Mouse (Mus musculus) forelimb bud, embryonic 11.5 days (tissue): ENCODE measurements around the gene Gm49405.

Experiments used
- DNase-seq: peaks from one replicate; pipeline ENCODE4 v3.0.0-alpha.2; 2012; ENCODE audit warnings: low read depth, low spot score

Gm49405 gene

DNA sequence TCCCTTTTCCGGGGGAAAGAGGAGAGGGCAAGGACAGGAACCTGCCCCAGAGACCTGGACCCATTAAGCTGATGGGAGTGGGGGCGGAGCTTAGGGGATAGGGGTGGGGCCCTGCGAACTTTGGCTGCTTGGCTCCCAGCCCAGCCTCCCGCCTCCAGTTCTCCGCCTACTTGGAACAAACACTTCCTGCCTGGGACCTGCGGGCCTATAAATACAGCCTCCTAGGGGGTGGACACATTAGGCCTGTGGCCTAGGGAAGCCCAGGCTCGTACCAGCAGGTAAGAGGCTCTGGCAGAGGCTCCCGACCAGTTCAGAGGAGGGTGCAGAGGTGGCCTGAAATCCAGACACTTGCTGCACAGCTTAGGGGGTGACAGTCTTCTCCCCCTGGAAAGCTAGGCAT, 14.1 kb upstream of the Gm49405 start, which contains the start of gene Acy3:
Gene Acy3, plus strand, starts transcription at position 237 of the 400 bp plus-strand sequence.
- peak; percentile 35 for DNase-seq

DNA sequence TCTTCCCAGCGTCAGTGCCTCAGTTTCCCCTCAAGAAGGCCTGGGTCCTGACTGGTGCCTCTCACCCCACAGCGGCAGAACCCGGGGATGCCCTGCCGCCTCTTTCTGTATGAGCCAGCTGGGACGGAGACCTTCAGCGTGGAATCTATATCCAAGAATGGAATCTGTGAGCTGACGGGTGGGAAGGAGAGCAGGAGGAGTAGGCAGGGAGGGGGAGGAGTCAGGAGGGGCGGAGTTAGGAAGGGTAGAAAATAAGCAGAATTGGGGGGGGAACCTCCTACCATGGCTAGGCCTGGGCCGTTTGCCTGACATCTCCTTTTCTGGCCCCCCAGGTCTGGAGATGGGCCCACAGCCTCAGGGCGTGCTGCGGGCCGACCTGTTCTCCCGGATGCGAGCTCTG, 12.4 kb upstream of the Gm49405 start:
- no peak for DNase-seq

DNA sequence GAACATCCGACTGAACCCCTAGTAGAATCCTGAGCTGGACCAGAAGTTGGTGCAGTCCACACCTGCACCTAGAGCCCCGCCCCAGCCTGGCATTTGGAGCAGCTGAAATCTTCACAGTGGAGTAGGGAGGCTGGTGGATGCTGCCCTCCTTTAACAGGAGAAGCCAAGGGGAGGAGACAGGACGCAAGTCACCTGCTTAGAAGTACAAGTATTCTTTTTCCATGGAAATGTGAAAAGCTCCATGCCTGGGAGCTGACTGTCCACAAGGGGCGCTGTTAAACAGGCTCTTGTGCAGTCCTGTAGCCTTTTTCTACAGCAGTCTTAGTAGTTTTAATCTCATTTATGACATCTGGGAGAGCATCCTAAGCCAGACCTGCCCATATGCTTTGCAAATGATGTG, 11.7 kb upstream of the Gm49405 start:
- DNase-seq, result no peak

DNA sequence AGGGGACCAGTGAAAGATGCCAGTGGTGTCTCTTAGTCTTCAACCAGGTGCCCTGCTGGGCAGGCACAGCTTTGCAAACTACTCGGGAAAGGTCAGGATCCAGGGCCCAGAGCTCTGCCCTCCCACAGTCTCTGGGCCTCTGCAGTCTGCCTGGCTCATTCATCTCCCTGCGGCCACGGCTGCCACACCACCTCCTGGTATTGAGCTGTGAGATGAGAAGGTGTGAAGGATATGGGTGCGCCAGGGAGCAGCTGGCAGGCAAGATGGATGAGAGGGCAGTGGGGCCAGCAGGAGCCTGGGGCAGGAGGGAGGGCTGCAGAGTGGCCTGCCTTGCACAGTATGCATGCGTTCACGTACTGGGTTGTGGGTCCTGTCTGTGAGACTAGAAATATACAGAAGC, 9.6 kb upstream of the Gm49405 start:
- DNase-seq, result no peak

DNA sequence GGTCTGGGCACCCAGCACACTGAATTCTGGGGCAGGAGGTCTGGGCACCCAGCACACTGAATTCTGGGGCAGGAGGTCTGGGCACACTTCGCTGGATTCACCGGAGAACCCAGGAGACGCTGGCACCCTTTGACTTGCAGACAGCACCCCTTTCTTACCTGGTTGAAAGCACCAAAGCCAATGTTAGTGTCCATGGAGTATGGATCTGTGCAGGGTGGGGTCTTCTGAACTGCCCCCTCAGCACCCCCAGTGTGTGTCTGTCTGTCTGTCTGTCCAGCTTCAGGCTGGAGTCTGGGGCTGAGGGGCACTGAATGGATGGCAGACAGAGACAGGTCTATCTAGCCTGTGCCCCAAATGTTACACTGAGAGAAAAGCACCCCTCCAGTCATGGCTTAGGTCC, 8.9 kb upstream of the Gm49405 start:
- no peak for DNase-seq

DNA sequence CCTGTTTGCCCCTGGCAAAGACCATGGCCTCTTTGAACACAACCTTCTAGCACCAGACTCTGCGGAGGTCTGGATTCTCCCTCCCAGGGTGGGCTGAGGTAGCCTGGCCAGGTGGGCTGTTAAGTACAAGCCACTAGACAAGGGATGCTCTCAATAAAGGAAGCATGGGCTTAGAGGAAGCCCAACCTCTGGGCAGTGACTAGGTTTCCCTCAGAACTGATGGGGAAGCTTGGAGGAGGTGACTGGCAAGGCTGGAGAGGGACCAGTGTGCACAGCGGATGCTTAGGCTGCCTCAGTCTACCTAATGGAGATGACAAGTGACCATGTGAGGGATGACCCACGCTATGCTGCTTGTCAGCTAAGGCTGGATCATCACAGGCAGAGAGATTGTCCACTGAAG, 8.5 kb upstream of the Gm49405 start:
- no peak for DNase-seq

DNA sequence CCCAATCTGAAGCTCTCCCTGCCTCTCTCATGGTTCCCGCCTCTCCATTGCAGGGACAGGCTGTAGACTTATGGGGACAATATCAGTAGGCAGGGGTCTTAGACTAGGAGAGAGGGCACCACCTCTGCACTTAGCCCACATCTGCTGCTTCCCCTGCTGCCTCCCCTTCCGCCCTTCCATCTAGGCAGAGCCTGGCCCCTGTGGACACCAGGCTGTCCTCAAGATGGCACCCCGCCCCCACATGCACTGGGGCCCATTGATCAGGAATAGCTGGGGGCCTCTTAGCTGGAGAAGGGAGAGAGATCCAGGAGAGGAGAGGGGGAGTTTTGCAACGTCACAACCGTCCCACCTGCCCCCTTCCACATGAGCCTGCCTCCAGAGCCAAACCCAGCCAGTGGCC, 8.0 kb upstream of the Gm49405 start, which contains the start of gene Tbx10:
Gene Tbx10, plus strand, starts transcription at position 337 of the 400 bp plus-strand sequence.
- no peak for DNase-seq

DNA sequence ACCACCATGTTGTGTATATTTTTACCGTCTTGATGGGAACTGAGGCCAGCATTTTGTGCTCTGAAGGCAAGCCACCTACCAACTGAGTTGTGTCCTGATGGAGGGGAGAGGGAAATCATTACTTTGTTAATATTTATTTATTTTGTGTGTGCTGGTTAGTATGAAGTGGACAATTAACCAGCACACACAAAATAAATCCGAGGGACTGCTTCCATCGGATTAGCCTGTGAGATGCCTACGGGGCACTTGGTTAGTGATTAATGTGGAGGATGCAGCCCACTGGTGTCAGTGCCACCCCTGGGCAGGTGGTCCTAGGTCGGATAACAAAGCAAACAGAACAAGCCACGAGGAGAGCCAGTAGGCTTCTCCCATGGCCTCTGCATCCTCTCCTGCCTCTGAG, 5.5 kb upstream of the Gm49405 start:
- DNase-seq, result no peak

DNA sequence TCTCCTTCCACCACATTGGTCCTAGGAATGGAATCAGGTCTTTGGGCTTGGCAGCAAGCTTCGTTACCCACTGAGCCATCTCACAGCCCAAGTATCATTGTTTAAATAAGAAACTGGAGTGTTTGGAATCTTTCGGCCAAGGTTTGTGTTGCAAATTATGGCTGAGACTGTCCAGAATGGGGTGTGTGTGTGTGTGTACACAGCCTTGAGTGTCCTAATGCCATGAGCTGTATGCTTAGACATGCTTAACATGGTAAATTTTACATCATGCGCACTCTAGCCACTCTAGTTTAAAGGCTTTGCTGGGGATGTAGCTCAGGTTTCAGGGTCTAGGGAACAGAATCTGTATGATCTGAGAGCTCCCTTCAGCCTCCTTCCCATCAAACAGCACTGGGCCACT, 4.9 kb upstream of the Gm49405 start:
- DNase-seq, result no peak

DNA sequence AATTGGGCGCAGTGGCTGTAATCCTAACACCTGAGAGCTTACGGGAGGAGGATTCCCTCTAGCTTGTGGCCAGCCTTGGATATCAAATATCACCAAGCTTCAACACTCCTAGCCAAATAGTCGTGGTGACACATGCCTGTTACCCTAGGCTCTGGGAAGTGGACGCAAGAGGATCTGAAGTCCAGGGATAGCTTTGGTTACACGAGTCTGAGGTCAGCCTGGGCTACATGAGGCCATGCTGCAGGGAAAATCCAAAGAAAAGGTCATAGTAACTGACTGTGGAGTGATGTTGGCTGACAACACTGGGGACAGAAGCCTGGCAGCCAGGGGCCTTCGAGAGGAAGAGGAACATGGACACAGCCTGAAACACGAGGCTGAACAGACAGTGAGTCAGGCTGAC, 4.3 kb upstream of the Gm49405 start:
- no peak for DNase-seq

DNA sequence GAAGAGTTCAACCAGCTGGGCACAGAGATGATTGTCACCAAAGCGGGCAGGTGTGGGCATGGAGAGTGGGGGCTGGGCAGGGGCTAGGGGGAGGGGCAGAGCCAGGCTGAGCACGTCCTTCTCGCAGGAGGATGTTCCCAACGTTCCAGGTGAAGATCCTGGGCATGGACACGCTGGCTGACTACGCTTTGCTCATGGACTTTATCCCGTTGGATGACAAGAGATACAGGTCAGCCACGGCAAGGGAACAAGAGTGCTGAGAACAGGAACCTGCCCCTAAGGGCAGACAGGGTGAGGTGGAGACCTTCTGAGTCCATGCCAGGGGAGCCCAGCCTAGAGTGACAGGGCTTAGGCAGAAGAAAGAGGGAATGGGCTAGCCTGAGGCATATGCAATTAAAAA, 3.7 kb upstream of the Gm49405 start:
- no peak for DNase-seq

DNA sequence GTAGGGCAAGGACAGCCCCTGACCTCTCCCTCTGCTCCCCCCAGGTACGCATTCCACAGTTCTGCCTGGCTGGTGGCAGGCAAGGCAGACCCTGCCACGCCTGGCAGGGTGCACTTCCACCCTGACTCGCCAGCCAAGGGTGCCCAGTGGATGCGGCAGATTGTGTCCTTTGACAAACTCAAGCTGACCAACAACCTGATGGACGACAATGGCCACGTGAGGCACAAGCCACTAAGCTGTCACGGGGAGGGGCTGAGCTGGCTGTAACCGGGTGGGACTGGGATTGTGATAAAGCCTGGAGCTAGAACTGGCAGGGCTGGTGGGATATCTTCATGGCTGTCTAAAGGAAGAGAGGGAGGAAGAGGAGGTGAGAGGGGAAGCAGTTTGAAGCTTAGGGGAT, 3.2 kb upstream of the Gm49405 start:
- DNase-seq, result no peak

DNA sequence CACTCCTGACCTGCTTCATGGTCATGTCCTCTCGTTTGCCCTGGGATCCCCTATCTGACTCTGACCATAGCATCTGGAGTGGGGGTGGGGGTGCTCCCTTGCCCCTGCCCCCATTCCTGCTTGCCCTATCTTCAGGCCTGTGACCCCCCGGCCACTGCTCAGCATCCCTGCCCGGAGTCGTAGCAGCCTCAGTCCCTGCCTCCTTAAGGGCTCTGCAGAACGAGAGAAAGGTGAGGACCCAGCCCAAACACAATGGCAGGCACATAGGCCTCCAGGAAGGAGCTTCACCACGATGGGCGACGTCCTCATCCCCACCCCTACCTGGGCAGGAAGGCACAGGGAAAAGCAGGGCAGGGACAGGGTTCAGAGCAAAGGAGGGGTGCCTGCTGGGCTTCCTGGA, 2.1 kb upstream of the Gm49405 start:
- DNase-seq, result no peak

DNA sequence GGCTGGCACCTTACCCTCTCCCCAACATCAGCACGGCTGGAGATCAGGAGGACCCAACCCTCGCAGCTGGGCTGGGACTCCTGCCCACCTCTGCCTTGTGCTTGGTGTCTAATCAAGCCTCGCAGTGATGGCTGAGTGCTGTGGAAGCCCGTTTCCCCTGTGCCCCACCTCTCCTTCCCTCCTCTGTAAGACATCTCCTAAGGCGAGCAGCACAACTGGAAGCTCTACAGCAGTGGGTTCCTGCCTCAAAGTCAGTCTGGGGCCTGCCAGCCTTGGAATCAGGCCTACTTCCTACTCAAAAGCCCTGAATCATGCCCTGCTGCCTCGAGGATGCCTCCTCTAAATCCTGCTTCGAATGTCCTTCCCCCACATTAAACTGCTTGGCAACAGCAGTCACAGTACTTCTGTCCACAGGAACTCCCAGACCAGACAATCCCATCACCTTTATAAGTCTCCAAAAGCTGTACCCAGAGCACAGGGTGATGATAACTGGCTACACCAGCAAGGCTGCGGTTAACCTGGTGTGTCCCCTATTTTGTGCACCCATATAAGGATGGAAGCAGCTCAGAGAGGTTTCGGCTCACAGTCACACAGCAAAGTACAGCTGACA, 1.2 kb upstream of the Gm49405 start:
- no peak for DNase-seq

DNA sequence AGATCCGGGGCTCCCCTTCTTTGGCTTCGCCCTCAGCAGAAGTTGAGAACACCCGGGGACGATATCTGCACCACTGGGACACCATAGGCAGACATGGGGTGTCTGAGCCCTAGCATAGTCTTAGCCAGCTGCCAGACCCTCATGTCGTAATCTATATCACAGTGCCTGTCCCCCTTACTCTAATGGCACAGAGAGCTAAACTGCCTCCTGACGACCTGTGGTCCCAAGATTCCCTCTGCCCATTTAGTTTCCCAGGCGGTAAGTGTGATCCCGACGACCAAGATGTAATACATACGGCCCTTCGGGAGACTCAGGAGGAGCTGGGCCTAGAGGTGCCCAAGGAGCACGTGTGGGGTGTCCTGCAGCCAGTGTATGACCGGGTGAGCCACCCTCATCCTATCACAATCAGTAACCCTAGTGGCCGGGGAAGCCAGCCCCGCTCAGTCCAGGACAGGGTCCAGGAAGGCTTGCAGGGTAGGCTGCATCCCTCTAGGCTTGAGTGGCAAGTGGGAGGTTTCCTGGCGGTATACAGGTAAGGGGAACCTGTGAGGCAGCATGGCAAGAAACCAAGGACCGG, 611 bp downstream of the Gm49405 start:
- no peak for DNase-seq

DNA sequence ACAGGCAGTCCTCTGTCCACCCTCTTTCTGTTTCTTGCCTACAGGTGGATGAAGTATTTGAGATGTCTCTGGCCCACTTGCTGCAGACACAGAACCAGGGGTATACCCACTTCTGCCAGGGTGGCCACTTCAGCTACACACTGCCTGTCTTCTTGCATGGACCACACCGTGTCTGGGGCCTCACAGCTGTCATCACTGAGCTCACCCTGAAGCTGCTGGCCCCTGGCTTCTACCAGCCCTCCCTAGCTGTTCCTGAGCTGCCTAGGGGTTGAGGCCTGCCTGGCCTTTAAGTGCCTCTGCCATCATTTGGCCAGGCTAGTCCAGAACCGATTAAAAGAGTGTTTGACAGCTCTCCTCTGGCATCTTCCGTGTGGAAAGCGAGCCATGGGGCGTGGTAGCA, 1.3 kb downstream of the Gm49405 start:
- no peak for DNase-seq

DNA sequence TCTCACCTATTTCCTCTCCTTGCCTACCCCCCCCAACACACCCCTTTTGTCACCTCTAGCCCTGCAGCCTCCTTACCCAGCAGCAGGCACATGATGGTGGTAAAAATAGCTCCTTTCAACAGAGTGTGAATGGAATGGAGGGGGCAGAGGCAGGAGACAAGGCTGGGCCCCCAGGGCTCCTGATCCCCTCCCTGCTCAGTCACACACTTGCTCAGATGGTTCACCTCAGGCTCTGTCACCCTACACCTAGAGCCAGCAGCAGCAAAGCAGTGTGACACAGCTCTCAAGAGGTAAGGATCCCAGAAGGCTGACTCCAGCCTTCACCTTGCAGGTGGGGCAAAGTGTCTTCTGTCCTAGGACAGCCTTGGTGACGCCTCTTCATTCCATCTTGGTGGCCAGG, 2.7 kb downstream of the Gm49405 start, which contains the start of gene Doc2g:
Gene Doc2g, plus strand, starts transcription at position 202 of the 400 bp plus-strand sequence.
- DNase-seq, result no peak

DNA sequence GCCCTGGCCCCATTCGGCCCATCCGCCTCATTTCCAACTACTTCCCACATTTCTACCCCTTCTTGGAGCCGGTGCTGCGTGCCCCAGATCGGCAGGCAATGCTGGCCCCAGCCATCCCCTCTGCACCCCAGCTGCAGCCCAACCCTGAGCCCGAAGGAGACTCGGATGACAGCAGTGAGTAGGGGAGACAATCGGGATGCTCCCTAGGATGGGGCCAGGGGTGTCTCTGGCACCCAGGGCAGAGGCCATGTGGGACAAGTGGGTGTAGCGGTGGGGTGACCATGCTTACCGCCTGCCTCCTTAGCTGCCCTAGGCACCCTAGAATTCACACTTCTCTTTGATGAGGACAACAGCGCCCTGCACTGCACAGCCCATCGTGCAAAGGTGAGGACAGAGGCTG, 3.2 kb downstream of the Gm49405 start:
- DNase-seq, result no peak

DNA sequence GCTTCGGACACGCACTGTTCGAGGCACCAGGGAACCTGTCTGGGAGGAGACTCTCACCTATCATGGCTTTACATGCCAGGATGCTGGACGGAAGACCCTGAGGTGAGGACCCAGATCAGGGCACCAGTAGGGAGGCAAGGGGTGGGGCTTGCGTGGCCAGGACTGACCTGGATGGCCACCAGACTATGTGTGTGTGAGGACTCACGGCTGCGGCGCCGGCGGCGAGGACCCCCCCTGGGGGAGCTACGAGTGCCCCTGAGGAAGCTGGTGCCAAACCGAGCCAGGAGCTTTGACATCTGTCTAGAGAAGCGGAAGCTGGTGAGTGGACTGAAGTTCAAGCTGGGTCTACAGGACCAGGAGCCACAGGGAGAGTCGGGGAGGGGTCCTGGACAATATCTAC, 3.9 kb downstream of the Gm49405 start:
- no peak for DNase-seq

DNA sequence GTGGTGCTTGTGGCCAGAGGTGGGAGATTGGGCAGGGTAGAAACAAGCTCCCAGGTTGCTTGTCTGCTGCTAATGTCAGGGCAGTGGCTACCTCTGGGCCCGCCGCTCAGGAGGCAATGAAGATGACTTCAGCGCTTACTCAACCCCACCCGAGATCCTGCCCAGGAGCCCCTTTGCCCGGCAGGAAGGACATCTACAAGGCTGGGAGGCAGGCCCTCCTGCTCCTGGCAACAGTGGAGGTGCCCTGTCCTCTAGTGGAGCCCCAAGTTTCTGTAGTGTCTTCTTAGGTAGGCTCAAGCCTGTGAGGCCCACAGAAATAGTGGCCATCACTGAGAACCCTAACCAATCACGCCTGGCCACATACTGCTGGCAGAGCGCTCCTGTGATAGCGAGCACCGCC, 4.7 kb downstream of the Gm49405 start:
- no peak for DNase-seq

DNA sequence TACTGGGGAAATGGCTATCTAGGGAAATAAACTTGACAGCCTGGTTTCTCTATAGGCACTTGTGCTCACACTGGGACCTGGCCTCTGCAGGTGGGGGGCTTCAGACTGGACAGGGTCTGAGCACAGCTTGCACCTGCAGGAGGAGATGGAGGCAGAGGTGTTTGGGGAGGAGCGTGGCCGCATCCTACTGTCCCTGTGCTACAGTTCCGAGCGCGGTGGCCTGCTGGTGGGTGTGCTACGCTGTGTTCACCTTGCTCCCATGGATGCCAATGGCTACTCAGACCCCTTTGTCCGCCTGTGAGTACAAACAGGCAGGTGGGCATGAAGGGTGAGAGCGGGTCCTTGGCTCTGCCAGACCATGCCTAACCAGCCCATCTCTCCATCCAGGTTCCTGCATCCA, 5.5 kb downstream of the Gm49405 start:
- no peak for DNase-seq

DNA sequence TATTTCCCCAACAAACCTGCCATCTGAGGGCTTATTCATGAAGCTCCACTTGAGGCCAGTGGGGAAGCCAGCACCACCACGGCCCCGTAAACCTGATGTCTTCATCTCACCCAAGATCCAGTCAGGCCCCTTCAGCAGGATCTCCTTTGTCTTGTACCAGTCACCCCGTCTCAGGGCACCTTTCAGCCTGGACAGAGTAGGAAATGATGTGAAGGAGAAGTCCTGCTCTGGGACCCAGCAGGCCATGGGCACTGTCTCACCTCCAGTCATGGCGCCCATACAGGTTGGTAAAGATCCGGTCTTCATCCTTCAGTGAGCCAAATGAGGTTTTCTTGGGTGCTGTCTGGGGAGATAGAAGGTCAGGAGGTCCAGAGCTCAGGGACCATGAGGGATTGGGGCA, 10.7 kb downstream of the Gm49405 start:
- DNase-seq, result no peak

DNA sequence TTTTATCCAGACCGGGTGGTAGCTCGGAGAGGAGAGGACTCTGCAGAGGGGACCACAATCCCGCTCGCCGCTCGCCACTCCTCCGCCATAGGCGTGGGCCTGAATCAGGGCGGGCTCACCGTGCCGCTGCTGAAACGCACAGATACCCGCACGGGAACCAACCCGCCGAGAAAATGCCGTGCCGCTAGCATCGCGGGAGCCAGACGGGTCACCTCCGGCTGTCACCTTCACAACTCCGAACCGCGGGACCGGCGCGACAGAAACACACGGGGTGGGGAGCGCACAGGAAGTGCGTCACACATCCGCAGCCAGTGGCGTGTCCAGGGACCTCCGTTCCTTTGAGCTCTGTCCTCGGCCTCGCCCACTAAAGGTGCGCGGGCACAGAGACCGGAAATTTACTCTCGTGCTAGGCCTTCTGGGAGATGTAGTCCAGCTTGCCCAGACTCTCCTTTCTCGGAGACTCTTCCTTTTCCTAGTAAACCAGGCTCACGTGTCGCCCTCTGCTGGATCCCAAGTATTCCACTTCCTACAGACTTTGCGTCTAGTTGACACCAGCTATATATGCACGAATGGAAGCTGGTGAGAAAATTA, 12.1 kb downstream of the Gm49405 start, which contains the start of gene Ndufv1:
Gene Ndufv1, minus strand, starts transcription at position 375 of the 591 bp plus-strand sequence.
- peak; percentile 99 for DNase-seq
